Mouse (Mus musculus) hindbrain, embryonic 16.5 days (tissue): Measurements from ENCODE around the gene Coro6. TPM values are rescaled to one million over a fixed set of nuclear protein-coding genes. Genes with fewer than 3 reads are reported as not detected.

Experiments used
- ATAC-seq: fragments of 200-750 bp; cut with Nextera tagmentation; 2 replicates; pipeline ENCODE4 v1.8.0; 2017; ENCODE audit warnings: moderate TSS enrichment, moderate library complexity
- H3K27ac ChIP-seq: fragments of 300-500 bp; sonication (generic); 2 replicates; pipeline ENCODE4 v1.5.1; 2014; ENCODE audit warnings: low read depth, mild to moderate bottlenecking, control low read depth, low read length, moderate library complexity
- H3K27me3 ChIP-seq: fragments of 300-500 bp; sonication (generic); replicated peaks from 2 replicates; pipeline ENCODE4 v1.6.1; 2014; ENCODE audit warnings: low read length; ENCODE audit not compliant: control insufficient read depth, insufficient read depth
- H3K36me3 ChIP-seq: fragments of 300-500 bp; sonication (generic); 2 replicates; pipeline ENCODE4 v1.6.1; 2014; ENCODE audit warnings: mild to moderate bottlenecking, low read length, moderate library complexity, mixed read lengths; ENCODE audit not compliant: control insufficient read depth, insufficient read depth
- H3K4me1 ChIP-seq: fragments of 300-500 bp; sonication (generic); 2 replicates; pipeline ENCODE4 v1.6.1; 2014; ENCODE audit warnings: low read depth, low read length; ENCODE audit not compliant: control insufficient read depth, insufficient read depth
- H3K4me2 ChIP-seq: fragments of 300-500 bp; sonication (generic); 2 replicates; pipeline ENCODE4 v1.6.1; 2014; ENCODE audit warnings: mild to moderate bottlenecking, low read length, control low read depth, moderate library complexity
- H3K4me3 ChIP-seq: fragments of 300-500 bp; sonication (generic); 2 replicates; pipeline ENCODE4 v1.5.1; 2014; ENCODE audit warnings: mild to moderate bottlenecking, low read length, control low read depth, moderate library complexity
- H3K9ac ChIP-seq: fragments of 300-500 bp; sonication (generic); 2 replicates; pipeline ENCODE4 v1.6.1; 2014; ENCODE audit warnings: low read depth, mild to moderate bottlenecking, control low read depth, low read length, moderate library complexity
- H3K9me3 ChIP-seq: fragments of 300-500 bp; sonication (generic); 2 replicates; pipeline ENCODE4 v1.6.1; 2014; ENCODE audit warnings: mild to moderate bottlenecking, low read length, moderate library complexity; ENCODE audit not compliant: control insufficient read depth
- WGBS: fragments of 180-500 bp; shearing (Covaris S2); extraction: QIAGEN DNeasy Blood & Tissue Kit; methylation state at CpG from one replicate; pipeline ENCODE4 v1.1.7; 2014; 5-methylcytosine and 5-hydroxymethylcytosine counted together
- polyA plus RNA-seq: library from polyadenylated mRNA; unstranded; fragments of >200 nt; fragmentation: Nextera tagmentation; extraction: Ambion mirVana; gene quantifications from 2 replicates; pipeline ENCODE4 v1.2.1, GENCODE M21; 2015

The Coro6 gene
- polyA plus RNA-seq, 1 experiment from 2014 or later, result 1.3 TPM

DNA sequence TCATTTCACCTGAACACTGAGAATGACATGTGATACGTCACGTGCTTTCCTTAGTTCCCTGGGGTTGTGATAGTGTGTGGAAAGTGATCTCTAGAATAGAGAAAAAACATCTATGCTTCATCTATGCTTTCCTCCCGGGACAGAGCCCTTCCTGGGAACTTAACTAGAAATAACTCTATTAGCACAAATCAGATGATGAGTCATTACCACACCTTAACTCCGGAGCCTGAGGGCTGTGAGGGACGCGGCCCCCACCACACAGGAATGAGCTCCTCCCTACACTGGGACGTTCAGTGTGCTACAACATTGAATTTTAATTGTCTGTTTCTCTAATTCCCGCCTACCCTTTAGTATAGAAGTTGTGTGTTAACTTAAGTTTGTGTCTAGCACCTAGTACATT is 21.2 kb upstream of the Coro6 start:
- Histone ChIP-seq H3K36me3 (peaks cover 14% of the 10 kb centered on the region; the same call in 1 of the 2 replicates), H3K4me1 (no peaks in the 10 kb centered on the region), H3K27ac (no peak overlapping the region), H3K9me3 (no peaks in the 10 kb centered on the region), H3K27me3 (no peaks in the 10 kb centered on the region), H3K4me2 (no peak overlapping the region), H3K9ac (no peak overlapping the region), H3K4me3 (no peak overlapping the region)
- ATAC-seq, result no peak
- WGBS, result 88% methylated on average over 8 of the region's 8 CpGs

GRCm38 (mm10) chr11:77442186-77443170 is 19.7 kb upstream of the Coro6 start:
- Histone ChIP-seq H3K4me2 (no peak overlapping the region), H3K27me3 (no peaks in the 10 kb centered on the region), H3K4me3 (no peak overlapping the region), H3K36me3 (peaks cover 14% of the 10 kb centered on the region; the same call in 1 of the 2 replicates), H3K9me3 (no peaks in the 10 kb centered on the region), H3K9ac (no peak overlapping the region), H3K4me1 (no peaks in the 10 kb centered on the region), H3K27ac (no peak overlapping the region)
- WGBS, result 76% methylated on average over 7 of the region's 7 CpGs
- ATAC-seq, result no peak

DNA sequence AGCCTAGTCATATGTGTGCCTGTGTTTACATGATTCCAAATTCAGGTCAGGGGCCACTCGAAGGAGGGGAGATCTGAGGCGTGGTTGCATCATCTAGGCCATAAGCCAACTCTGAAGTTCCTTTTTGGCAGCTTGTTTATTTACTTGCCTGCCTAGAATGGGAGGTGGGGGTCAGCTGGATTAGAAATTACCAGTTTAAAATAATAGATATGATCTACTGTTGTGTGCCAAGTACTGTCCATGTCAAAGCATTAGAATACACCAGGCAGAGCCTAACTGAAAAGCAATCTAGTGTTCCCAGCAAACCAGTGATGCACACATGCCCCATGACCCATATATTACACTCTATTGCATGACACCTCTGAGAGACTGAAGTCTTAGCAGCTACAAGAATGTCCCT is 17.3 kb upstream of the Coro6 start:
- no peak overlapping the region for H3K27ac ChIP-seq
- no peak overlapping the region for H3K4me2 ChIP-seq
- no peaks in the 10 kb centered on the region for H3K27me3 ChIP-seq
- H3K4me3 ChIP-seq, result no peak overlapping the region
- WGBS, result 72% methylated on average over 2 of the region's 2 CpGs
- H3K9ac ChIP-seq, result no peak overlapping the region
- H3K9me3 ChIP-seq, result no peaks in the 10 kb centered on the region
- peaks cover 12% of the 10 kb centered on the region for H3K36me3 ChIP-seq
- no peak for ATAC-seq
- H3K4me1 ChIP-seq, result no peaks in the 10 kb centered on the region

DNA sequence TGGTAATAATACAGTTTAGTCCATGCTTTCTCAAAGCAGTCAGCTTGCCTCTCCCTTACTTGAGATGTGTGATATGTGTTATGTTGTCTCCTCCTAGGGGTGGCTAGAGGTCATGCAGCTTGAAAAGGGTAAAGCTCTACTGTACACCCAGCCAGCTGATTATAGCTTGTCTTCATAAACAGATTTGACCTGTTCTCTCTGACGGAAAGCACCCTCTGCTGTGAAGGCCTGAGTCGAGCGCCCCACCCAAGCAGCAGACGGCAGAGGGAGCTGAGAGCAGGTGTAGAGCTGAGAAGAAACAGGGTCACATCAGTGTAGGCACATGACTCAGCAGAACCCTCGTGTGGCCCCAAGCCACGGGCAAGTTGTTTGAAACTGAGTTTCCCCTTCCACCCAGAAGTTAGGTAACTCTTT is 15.6 kb upstream of the Coro6 start:
- no peak overlapping the region for H3K9ac ChIP-seq
- H3K27me3 ChIP-seq, result no peaks in the 10 kb centered on the region
- H3K4me2 ChIP-seq, result no peak overlapping the region
- WGBS, result 63% methylated on average over 6 of the region's 6 CpGs
- H3K4me3 ChIP-seq, result no peak overlapping the region
- H3K27ac ChIP-seq, result no peak overlapping the region
- H3K36me3 ChIP-seq, result peaks cover 8% of the 10 kb centered on the region
- H3K9me3 ChIP-seq, result no peaks in the 10 kb centered on the region
- H3K4me1 ChIP-seq, result no peaks in the 10 kb centered on the region
- no peak; the same call in 1 of the 2 replicates for ATAC-seq

GRCm38 (mm10) chr11:77449224-77449623 is 13.0 kb upstream of the Coro6 start:
- Histone ChIP-seq H3K9ac (no peak overlapping the region), H3K36me3 (peaks cover 8% of the 10 kb centered on the region), H3K27ac (no peak overlapping the region), H3K4me2 (no peak overlapping the region), H3K9me3 (no peaks in the 10 kb centered on the region), H3K4me3 (no peak overlapping the region), H3K4me1 (no peaks in the 10 kb centered on the region), H3K27me3 (no peaks in the 10 kb centered on the region)
- 86% methylated on average over 7 of the region's 7 CpGs for WGBS
- no peak for ATAC-seq

DNA sequence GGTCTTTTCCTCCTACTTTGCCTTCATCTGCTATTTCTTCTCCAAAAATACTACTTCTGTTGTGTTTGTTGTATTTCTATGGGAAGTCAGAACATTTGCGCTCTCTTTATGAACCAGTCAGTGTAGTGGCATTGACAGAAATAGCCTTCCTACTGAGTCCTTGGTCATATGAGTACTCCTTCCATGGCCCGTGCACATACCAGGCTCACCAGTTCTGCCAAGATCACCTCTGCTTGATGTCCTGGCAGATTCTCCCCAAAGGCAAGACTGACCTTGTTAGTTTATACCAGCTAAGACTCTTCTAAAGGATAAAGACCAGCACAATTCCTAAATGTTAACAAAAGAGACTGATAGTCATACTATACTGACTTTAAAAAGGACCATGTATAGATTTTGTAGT is 10.5 kb upstream of the Coro6 start:
- WGBS, result 94% methylated on average over 2 of the region's 2 CpGs
- no peaks in the 10 kb centered on the region for H3K27me3 ChIP-seq
- H3K36me3 ChIP-seq, result peaks cover 16% of the 10 kb centered on the region
- H3K4me2 ChIP-seq, result no peak overlapping the region
- no peak for ATAC-seq
- H3K27ac ChIP-seq, result no peak overlapping the region
- H3K9me3 ChIP-seq, result no peaks in the 10 kb centered on the region
- H3K4me1 ChIP-seq, result no peaks in the 10 kb centered on the region
- H3K9ac ChIP-seq, result no peak overlapping the region
- no peak overlapping the region for H3K4me3 ChIP-seq

- ATAC-seq, result no peak
- Histone ChIP-seq H3K4me3 (no peak overlapping the region), H3K27ac (no peak overlapping the region), H3K27me3 (no peaks in the 10 kb centered on the region), H3K4me1 (no peaks in the 10 kb centered on the region), H3K4me2 (no peak overlapping the region), H3K9me3 (no peaks in the 10 kb centered on the region), H3K36me3 (peaks cover 16% of the 10 kb centered on the region), H3K9ac (no peak overlapping the region)
- 86% methylated on average over 2 of the region's 2 CpGs for WGBS
These were observed 8.8 kb upstream of the Coro6 start for GRCm38 (mm10) chr11:77453388-77453787.

GRCm38 (mm10) chr11:77455770-77456510 is 6.3 kb upstream of the Coro6 start:
- ATAC-seq, result no peak
- WGBS, result 84% methylated on average over 9 of the region's 9 CpGs
- H3K9ac ChIP-seq, result no peak overlapping the region
- no peak overlapping the region for H3K27ac ChIP-seq
- no peak overlapping the region for H3K4me3 ChIP-seq
- H3K4me2 ChIP-seq, result no peak overlapping the region
- peaks cover 3% of the 10 kb centered on the region for H3K27me3 ChIP-seq
- peaks cover 11% of the 10 kb centered on the region for H3K36me3 ChIP-seq
- no peaks in the 10 kb centered on the region for H3K9me3 ChIP-seq
- no peaks in the 10 kb centered on the region for H3K4me1 ChIP-seq

DNA sequence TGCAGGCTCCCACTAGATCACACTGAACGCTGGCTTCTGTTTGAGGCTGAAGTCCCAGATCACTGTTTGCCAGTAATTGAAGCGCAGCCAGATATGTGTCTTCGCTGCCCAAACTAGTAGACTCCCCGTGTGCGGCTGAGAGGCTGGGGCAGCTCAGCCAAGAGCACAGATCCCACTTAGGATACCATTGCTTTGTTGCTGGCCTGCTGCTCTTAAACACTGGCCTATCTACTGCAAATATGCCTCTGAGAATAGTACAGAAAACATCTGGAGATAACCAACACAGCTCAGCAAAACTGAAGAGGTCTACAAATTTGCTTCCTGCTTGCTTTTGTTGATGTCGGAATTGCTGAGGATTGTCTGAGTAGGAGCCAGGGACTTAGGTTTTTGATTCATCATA is 5.3 kb upstream of the Coro6 start:
- 65% methylated on average over 6 of the region's 6 CpGs for WGBS
- H3K4me2 ChIP-seq, result no peak overlapping the region
- H3K27me3 ChIP-seq, result peaks cover 7% of the 10 kb centered on the region
- H3K9ac ChIP-seq, result no peak overlapping the region
- 0 out of 2 replicates have a peak, but pooled peaks cover 2% of the 10 kb centered on the region for H3K4me1 ChIP-seq
- no peak overlapping the region for H3K4me3 ChIP-seq
- no peaks in the 10 kb centered on the region for H3K9me3 ChIP-seq
- peaks cover 11% of the 10 kb centered on the region for H3K36me3 ChIP-seq
- H3K27ac ChIP-seq, result no peak overlapping the region
- ATAC-seq, result no peak
